Mouse (Mus musculus): Measurements from ENCODE around the gene Sprr2d. TPM values are rescaled to one million over a fixed set of nuclear protein-coding genes. Genes with fewer than 3 reads are reported as not detected.

Sprr2d gene
- polyA plus RNA-seq, 1 experiment from 2014 or later: not detected

Other genes starting within 250 kb of the Sprr2d start
- gene Prr9, start 215.2 kb upstream of the Sprr2d start, polyA plus RNA-seq (2015; fragmentation: Nextera tagmentation; extraction: Ambion mirVana): not detected in 2 replicates
- gene Lelp1, start 196.4 kb upstream of the Sprr2d start, polyA plus RNA-seq (2015; fragmentation: Nextera tagmentation; extraction: Ambion mirVana): not detected in 2 replicates
- gene Sprr2a1, start 123.3 kb upstream of the Sprr2d start, polyA plus RNA-seq (2015; fragmentation: Nextera tagmentation; extraction: Ambion mirVana): not detected in 2 replicates
- gene Sprr2a2, start 123.2 kb upstream of the Sprr2d start, polyA plus RNA-seq (2015; fragmentation: Nextera tagmentation; extraction: Ambion mirVana): not detected in 2 replicates
- gene Sprr2a3, start 53.7 kb upstream of the Sprr2d start, polyA plus RNA-seq (2015; fragmentation: Nextera tagmentation; extraction: Ambion mirVana): not detected in 2 replicates
- gene Sprr2b, start 22.5 kb upstream of the Sprr2d start, polyA plus RNA-seq (2015; fragmentation: Nextera tagmentation; extraction: Ambion mirVana): not detected in 2 replicates
- not detected in 2 replicates for gene Sprr2e, start 13.0 kb downstream of the Sprr2d start, polyA plus RNA-seq (2015; fragmentation: Nextera tagmentation; extraction: Ambion mirVana)
- not detected in 2 replicates for gene Sprr2f, start 26.0 kb downstream of the Sprr2d start, polyA plus RNA-seq (2015; fragmentation: Nextera tagmentation; extraction: Ambion mirVana)
- gene Sprr2h, start 46.5 kb downstream of the Sprr2d start, polyA plus RNA-seq (2015; fragmentation: Nextera tagmentation; extraction: Ambion mirVana): not detected in 2 replicates
- not detected in 2 replicates for gene Sprr2i, start 68.9 kb downstream of the Sprr2d start, polyA plus RNA-seq (2015; fragmentation: Nextera tagmentation; extraction: Ambion mirVana)
- gene Sprr2j-ps, start 78.9 kb downstream of the Sprr2d start, polyA plus RNA-seq (2015; fragmentation: Nextera tagmentation; extraction: Ambion mirVana): not detected in 2 replicates
- gene Gm9774, start 90.3 kb downstream of the Sprr2d start, polyA plus RNA-seq (2015; fragmentation: Nextera tagmentation; extraction: Ambion mirVana): 5.5 and 9.6 TPM in 2 replicates
- not detected in 2 replicates for gene Sprr2k, start 93.4 kb downstream of the Sprr2d start, polyA plus RNA-seq (2015; fragmentation: Nextera tagmentation; extraction: Ambion mirVana)
- gene Sprr1b, start 99.6 kb downstream of the Sprr2d start, polyA plus RNA-seq (2015; fragmentation: Nextera tagmentation; extraction: Ambion mirVana): not detected in 2 replicates
- gene Sprr3, start 119.6 kb downstream of the Sprr2d start, polyA plus RNA-seq (2015; fragmentation: Nextera tagmentation; extraction: Ambion mirVana): not detected in 2 replicates
- 0.32 TPM in 1 of 2 replicates, not detected in the other for gene Sprr1a, start 146.8 kb downstream of the Sprr2d start, polyA plus RNA-seq (2015; fragmentation: Nextera tagmentation; extraction: Ambion mirVana)
- not detected in 2 replicates for gene Sprr4, start 161.4 kb downstream of the Sprr2d start, polyA plus RNA-seq (2015; fragmentation: Nextera tagmentation; extraction: Ambion mirVana)
- gene 2310046K23Rik, start 195.4 kb downstream of the Sprr2d start, polyA plus RNA-seq (2015; fragmentation: Nextera tagmentation; extraction: Ambion mirVana): not detected in 2 replicates
- gene Ivl, start 234.6 kb downstream of the Sprr2d start, polyA plus RNA-seq (2015; fragmentation: Nextera tagmentation; extraction: Ambion mirVana): not detected in 2 replicates
- gene Smcp, start 249.9 kb downstream of the Sprr2d start, polyA plus RNA-seq (2015; fragmentation: Nextera tagmentation; extraction: Ambion mirVana): not detected in 2 replicates

Data from forebrain, embryonic 16.5 days (tissue).